Mouse (Mus musculus) brain, adult 2 months (tissue): Measurements from ENCODE around the gene Polr2j.
"Not testable (repeated sequence)": the region's sequence is repeated elsewhere in the genome, so short reads cannot be mapped to it uniquely, and the experiment has no call there.

Source experiments
- DNase-seq: peaks from one replicate; pipeline ENCODE4 v3.0.0; 2011; ENCODE audit warnings: low read depth, low spot score

Polr2j gene

DNA sequence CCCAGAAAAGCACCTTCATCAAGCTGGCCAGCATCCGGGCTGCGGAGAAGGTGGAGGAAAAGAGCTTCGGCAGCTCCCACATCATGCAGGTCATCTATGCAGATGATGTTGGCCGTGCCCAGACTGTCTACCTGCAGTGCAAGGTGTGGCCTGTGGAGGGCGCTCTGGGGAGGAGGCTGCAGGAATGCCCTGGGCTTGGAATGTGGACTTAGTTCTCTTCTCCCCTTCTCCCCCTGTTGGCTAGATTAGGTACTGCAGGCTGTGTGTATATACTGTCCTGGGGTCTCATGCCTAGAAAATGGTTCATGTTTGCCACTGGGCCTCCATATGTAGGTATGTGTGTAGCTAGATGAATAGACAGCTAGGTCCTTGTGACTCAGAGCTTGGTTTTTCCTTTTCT, 11.9 kb upstream of the Polr2j start:
- DNase-seq, result no peak

DNA sequence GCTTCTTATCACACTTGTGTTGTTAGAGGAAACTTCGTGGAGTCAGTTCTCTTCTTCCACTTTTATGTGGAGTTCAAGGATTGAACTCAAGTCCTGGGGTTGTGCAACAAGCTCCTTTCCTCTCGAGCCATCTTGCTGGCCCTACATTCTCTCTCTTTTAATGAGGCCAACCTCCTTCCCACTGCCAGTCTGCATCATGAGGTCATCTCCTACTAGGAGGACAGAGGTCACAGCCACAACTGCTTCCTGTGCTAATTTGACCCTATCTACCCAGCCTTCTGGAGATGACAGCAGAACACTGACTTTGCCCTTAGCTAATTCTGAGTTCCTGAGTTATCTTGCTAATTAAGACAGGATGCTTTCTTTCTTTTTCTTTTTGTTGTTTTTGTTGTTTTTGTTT, 7.9 kb upstream of the Polr2j start:
- no peak for DNase-seq

DNA sequence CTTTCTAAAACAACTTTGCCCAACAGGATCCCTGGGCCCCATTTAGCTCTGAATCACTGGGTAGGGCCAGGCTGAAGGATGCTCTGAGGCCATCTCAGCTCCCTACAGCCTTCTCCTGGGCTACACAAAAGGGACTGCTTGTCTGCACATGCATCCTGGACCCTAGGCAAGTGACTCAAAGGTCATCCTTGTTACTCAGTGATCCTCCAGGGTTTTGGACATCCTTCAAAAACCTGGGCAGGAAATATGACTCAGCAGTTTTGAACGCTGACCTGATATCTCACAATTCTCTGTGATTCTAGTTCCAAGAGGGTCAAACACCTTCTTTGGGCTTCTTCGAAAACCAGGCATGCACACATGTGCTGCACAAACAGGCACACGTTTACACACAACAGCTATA, 7.4 kb upstream of the Polr2j start:
- no peak for DNase-seq

DNA sequence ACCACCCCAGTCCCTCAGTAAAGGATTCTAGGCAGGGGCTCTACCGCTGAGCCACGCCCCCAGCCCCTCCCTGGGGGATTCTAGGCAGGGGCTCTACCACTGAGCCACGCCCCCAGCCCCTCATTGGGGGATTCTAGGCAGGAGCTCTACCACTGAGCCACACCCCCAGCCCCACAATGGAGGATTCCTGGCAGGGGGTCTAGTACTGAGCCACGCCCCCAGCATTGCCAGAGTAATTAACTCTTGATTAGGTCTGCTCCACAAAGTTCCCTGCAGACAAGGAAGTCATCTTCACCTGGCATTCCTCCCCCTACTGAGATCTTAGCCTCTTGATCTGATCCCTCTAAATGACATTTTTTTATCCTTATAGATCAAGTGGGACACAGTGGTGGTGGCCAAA, 2.9 kb upstream of the Polr2j start:
- DNase-seq, result not testable (repeated sequence)

DNA sequence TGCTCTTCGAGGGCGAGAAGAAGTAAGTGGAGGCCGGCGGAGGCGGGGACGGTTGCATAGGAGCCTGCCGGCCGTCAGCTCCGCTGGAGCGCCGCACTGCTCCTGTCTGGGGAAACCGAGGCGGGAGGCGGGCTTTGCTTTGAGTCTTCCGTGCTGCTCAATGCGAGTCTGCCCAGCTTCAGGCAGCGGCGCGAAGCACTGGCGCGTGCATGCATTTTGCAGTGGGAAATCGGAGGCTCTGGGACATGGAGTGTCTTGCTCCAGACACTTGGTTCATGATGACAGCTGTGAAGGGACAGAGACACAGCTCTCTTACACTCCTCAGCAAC, 317 bp downstream of the Polr2j start:
- no peak for DNase-seq

DNA sequence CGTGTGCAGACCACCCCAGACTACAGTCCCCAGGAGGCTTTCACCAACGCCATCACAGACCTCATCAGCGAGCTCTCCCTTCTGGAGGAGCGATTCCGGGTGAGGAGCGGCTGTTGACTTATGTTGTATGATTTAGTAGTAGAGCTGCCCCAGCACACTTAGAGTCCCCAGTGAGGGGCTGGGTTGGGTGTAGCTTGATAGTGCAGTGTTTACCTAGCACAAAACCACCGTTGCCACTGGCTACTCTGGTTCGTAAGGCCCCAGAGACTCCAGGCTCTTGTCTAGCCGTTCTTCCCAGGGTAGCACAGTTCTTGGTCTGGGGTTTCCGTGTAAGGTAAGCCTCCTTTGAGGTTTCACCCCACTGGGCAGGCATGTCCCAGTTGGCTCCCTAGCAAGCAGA, 5.7 kb downstream of the Polr2j start:
- DNase-seq, result no peak

DNA sequence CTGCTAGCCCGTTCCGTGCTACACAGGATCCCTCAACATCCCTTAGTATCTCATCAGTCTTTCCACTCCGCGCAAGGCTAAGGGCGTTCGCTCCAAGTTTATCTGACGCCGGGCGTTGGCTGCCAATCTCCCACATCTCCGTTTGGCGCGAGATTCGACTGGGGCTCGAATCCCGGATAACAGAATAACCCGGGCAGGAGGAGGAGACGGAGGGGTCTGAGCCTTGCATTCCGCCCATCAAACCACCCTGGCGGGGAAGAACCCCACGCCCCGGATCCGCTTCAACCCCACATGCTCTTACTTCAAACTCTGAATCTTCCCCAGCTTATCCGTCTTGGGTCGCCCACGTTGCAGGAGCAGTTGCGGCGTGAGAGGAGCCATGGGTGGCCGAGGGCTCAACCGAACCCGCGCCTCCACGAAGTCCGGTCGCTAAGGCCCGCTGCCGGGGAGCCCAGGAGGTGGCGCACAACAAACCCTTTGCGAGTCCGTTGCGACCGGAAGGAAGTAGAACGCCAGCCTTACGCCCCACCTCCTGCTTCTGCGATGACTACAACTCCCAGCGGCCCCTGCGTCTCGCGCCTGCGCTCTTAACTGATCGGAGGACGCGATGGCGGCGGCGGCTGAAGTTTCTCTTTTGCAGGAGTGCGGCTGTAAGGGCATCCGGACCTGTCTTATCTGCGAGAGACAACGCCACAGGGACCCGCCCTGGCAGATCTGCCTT, 19.3 kb downstream of the Polr2j start, which contains the start of the genes Lrwd1 and Alkbh4:
Gene Lrwd1 (minus strand): TSS at position 504 of the 721 bp plus-strand sequence.
Gene Alkbh4 (plus strand): TSS at position 576 of the 721 bp plus-strand sequence.
- peak; percentile 99 for DNase-seq

DNA sequence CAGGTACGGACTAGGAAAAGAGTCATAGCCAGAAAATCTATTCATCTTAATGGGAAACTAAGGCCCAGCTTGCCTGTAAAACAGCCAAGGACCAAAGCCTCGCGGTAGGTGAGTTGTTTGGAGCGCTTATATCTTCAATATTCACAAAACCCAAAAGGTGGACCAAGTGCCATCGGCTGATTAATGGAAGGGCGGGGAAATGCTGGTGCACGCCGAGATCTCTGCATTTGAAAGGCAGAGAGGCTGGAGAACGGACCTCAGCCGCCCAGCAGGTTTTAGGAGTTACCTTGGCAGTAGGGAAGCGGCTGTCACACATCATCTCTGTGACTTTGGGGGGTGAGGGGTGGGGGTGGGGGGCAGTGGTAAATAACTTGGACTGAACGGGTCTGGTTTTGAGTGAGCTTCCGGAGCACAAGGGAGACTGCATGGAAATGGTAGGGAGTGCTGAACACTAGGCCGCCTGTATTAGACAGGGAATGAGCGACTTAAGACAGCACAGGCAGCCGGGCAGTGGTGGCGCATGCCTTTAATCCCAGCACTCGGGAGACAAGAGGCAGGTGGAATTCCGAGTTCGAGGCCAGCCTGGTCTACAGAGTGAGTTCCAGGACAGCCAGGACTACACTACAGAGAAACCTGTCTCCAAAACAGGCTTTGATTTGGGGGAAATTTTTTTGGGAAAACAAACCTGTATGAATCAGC, 20.0 kb downstream of the Polr2j start:
- peak; percentile 17 for DNase-seq

DNA sequence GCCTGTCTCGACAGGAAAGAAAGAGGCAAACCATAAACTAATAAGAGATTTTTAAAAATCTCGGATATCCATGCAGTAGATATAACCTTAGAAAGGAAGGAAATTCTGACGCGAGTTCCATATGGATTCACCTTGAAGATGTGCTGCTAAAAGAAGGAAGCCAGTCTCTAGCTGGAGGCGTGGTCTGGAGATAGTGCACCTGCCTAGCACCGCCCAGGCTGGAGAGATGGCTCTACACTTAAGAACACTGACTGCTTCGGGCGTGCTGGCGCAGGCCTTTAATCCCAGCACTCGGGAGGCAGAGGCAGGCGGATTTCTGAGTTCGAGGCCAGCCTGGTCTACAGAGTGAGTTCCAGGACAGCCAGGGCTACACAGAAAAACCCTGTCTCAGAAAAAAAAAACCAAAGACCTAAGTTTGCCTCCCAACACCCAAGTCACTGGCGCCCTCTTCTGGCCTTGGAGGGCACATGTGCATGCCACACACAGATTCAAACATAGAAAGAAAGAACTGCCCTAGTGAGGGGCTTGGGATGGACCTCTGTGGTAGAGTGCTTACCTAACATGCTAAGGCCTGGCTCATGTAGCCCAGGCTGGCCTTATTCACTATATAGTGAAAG, 21.3 kb downstream of the Polr2j start:
- DNase-seq, result peak; percentile 62

DNA sequence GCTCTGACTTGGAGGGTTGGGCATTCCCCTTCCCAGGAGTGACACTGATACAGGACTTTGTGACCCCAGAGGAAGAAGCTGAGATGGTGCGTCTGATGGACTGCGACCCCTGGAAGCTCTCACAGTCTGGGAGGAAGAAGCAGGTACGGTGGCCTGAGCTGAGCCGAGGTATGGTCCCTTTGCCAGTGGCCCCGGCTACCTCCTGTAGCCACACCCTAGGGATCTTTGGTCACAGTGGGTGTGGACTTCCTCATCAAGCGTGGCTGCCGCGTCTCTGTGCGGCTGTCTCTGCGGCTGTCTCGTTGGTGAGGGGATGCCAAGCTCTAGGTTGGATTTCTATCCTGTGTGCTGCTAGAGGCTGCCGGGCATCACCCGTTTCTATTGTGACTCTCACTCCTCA, 23.0 kb downstream of the Polr2j start:
- no peak for DNase-seq

DNA sequence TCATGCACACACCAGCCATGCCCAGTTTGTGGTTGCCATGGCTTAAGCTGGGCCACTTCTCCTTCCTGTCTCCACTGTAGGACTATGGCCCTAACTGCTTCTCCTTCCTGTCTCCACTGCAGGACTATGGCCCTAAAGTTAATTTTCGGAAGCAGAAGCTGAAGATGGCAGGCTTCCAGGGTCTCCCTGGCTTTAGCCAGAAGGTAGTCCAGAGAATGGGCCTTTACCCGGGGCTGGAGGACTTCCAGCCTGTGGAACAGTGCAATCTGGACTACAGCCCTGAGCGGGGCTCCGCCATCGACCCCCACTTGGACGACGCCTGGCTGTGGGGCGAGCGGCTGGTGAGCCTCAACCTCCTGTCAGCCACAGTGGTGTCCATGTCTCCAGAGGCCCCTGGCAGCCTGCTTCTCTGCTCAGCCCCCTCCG, 23.6 kb downstream of the Polr2j start:
- DNase-seq, result peak; percentile 50

DNA sequence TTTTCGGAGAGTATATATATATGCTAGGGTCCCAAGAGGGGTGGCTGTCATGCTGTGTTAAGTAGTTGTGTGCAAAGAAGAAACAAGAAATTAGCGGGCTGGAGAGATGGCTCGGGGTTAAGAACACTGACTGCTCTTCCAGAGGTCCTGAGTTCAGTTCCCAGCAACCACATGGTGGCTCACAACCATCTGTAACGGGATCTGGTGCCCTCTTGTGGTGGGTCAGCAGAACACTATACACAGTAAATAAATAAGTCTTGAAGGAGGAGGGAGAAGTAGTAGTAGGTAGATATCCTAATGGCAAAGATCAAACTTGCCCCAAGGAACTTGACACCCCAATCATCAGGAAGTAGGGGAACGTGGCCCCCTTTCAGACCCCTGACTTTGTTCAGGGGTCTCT, 26.3 kb downstream of the Polr2j start:
- DNase-seq, result no peak

DNA sequence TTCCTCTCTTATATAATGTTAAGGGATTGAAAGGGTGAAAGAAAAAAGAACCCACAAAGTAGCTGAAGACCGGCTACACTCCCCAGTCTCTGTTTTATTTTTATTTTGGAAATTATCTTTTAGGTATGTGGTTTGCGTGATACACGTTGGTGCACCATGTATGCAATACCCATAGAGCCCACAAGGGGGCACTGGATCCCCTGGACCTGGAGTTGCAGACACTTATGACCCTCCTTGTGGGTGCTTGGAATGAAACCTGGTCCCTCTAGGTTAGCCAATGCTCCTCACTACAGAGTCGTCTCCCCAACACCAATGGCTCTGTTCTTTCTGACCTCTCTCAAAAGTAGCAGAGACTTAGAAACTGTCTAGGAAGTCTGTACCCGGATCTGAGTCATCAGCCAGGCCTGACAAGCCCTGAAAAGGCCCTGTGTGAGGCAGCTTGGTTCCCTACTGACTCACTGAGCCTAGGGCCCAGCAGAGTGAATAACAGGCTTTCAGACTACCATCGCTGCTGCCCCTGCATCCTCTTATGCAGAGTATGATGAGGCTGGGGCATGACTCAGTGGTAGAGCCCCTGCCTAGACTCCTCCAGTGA, 26.8 kb downstream of the Polr2j start:
- DNase-seq, result no peak

DNA sequence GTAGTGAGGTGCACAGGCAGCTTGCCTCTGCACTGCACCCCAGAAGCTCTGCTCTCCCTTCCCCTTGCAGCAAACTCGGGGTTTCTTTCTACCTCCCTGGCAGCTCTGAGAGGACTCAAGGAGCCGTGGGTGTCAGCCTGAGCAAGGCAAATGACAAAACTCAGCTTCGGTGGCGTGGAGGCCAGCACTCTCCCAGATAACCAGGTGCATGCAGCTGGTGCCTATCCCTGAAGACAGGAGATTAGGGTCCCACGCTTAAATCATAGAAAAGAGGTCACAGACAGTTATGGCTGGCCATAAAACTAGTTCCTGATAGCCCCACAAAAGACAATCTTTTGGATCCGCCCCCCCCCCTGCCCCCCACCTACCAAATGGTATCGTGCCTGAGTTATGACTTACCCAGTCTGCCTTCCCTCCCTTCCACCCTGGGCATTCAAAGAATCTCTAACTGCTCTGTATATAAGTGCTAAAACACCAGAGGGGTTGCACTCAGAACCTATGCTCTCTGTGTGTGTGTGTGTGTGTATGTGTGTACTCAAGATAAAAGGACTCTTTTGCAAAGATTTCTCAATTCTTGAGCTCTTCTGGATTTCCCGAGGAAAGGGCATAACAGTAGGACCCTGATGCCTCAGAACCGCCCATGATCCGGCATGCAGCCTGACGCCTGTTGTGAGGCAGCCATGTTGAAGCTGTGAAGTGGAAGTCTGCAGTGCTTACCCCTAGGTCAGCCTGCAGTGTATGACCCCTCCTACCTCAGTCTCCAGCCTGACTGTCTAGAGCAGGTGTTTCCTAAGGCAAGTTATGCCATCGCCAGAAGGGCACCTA, 28.4 kb downstream of the Polr2j start:
- no peak for DNase-seq

DNA sequence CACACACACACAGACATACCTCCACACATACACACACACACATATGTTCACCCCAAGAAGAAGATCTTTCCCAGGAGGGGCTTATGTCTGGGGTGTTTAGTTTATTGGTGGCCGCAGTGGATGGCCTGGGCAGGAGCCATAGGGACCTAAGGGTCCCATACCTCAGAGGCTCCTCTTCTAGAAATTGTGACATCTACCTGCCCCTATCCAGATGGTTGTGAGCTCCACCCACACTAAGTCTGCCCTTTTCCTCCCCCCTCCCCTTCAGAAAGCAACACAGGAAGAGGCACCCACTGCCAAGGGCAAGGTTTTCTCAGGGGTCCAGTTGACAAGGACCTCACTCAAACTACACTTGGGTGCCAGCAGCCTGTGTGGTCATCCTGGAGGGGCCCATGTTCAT, 30.5 kb downstream of the Polr2j start:
- DNase-seq, result no peak

DNA sequence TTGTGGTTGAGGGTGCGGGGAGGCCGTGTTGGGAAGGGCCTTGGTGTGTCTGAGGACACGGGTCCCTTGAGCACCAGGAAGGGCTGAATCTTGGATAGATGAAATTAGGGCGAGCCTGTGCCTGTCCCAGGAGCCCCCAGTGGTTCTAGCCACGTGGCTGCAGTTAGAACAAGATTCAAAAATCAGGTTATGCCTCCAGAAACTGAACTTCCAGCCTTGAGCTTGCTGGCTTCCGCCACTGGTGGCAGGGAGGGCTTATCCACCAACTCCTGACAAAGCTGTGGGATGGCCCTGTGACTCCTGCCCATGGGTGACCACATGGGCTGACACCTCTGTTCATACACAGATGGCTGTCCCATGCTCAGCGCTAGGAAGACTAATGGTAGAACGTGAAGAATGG, 31.3 kb downstream of the Polr2j start:
- no peak for DNase-seq

DNA sequence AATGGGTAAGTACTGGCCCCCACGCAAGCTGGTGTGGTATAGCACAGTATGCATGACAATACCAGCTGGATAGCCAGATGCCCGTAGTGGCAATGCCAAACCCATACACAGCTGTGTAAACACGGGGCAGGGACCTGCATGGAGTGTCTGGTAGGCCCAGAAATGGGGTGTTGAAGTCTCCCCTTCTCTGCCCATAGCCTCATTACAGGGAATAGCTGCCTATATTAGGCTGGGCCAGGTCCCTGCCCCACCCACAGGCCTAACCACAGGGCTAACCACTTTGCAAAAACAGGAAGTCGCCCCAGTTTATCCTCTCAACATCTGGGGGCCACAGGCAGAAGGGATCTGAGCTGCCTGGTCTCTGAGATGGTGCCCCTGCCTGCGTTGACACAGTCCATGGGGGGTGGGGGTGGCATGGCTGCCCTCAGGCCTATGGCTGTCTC, 32.7 kb downstream of the Polr2j start:
- DNase-seq, result not testable (repeated sequence)

DNA sequence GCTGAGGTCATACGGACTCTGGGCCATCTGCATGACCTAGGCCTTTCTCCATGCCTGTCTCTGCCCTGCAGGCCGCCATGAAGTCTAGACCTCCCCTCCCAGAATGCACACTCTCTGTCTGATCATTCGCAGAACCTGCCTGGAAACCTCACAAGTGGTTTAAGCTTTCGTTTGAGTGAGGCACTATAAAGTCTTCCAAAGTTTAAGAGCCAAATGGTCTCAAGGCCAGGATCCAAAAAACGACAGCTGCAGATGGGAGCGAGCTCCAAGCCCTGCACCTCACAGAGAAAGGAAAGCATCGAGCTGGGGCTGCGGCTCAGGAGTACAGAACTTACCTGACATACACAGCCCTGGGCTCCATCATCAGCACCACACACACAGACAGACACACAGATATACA, 35.9 kb downstream of the Polr2j start:
- no peak for DNase-seq

DNA sequence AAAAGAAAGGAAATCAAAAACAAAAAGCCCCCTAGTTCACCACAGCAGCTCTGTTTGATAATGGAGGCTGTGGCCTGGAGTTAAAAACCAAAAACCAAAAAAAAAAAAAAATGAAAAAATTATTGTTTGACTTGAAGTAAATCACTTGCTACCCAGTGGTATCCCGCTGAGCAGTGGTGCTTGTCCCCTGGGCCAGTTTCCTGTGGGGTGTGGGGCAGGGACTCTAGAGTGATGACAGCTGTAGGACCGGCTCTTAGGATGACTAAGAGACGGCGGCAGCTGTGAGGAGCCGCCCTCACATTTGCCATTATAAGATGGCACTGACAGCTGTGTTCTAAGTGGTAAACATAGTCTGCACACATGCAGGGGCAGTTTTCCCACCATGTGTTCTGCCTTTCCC, 39.0 kb downstream of the Polr2j start:
- DNase-seq, result peak; percentile 39

DNA sequence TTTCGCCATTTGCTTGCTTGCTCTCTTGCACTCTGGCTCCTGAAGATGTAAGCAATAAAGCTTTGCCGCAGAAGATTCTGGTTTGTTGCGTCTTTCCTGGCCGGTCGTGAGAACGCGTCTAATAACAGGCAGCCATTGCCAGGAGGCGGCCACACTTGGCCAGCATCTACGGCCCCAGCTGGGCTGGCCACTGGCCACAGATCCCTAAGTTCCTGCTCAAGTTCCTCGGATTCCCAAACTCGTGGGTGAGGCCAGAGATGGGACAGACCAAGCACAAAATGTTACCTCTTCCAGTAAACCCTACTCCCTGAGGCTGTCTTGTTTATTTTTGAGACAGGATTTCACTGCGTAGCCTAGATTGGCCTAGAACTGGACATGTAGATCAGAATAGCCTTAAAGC, 43.7 kb downstream of the Polr2j start:
- DNase-seq, result not testable (repeated sequence)

DNA sequence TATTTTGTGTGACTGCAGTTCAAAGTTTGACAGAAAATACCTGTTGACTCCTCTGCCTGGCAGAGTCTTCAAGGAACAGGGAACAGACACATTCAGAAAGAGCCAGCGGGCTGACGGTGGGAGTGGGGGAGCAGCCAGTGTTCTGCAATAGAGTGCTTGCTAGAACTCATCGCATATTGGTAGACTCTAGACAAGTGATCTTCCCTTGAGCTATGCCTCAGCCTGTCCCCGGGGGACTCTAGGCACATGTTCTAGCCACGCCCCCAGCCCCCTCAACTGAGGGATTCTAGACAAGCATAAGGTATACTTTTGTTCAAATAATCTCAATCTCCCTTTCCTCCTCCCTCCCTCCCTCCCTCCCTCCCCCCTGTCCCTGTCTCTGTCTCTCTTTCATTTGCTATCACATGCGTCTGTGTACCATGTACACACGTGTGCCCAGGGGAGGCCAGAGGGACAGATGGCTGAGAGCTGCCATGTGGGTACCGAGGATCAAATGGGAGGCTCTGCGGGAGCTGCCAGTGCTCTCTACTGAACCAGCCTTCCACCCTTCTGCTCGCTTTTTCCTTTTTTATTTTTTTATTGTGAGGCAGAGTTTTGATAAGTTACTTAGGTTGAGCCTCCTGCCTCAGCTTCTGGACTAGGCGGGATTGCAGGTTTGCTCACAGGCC, 47.5 kb downstream of the Polr2j start:
- DNase-seq, result peak; percentile 88
